ENCODE assay signal across 8 mouse cellular contexts in genomic region chr5:35679256-35680155, GRCm38 (mm10). TPM values are rescaled to one million over a fixed set of nuclear protein-coding genes. Genes with fewer than 3 reads are reported as not detected.
DNase-seq lines count a peak whose midpoint lies in the region; ATAC-seq and TF ChIP-seq lines count a peak whose summit lies in the region.

Gene Htra3 (minus strand): TSS chr5:35679782.

- peak within 1 kb of the TSS; percentile 51 for H3K9ac ChIP-seq in hindbrain, embryonic 14.5 days
- H3K9ac ChIP-seq in lung, embryonic 14.5 days = peak within 1 kb of the TSS; percentile 62

- H3K4me1 ChIP-seq in hindbrain, embryonic 14.5 days (replicated peaks; ENCODE audit: control insufficient read depth, insufficient read depth, low read length) = 0 out of 2 replicates have a peak, but pooled peaks cover 5% of the 10 kb centered on the region
- H3K4me1 ChIP-seq in lung, embryonic 14.5 days (ENCODE audit: insufficient read depth) = peaks cover 1% of the 10 kb centered on the region

- no peak for TF ChIP-seq CTCF in lung, embryonic 14.5 days (IDR thresholded peaks at IDR 0.05; ENCODE audit: low read depth)

- no peak within 1 kb of the TSS for H3K27ac ChIP-seq in hindbrain, embryonic 14.5 days
- H3K27ac ChIP-seq in lung, embryonic 14.5 days (ENCODE audit: low read depth) = no peak within 1 kb of the TSS

- peak; percentile 86 for ATAC-seq in frontal cortex, adult (ENCODE audit: low TSS enrichment)
- ATAC-seq in hindbrain, embryonic 14.5 days (ENCODE audit: low FRiP score) = no peak
- peak; percentile 31 for ATAC-seq in lung, embryonic 14.5 days (ENCODE audit: insufficient read depth)

- H3K27me3 ChIP-seq in hindbrain, embryonic 14.5 days (ENCODE audit: control insufficient read depth, insufficient read depth, low read length) = peaks cover 41% of the 10 kb centered on the region
- H3K27me3 ChIP-seq in lung, embryonic 14.5 days (ENCODE audit: insufficient read depth, low read length) = peaks cover 30% of the 10 kb centered on the region

- H3K36me3 ChIP-seq in hindbrain, embryonic 14.5 days (replicated peaks; ENCODE audit: control insufficient read depth, insufficient read depth) = no peaks in the 10 kb centered on the region
- H3K36me3 ChIP-seq in lung, embryonic 14.5 days (ENCODE audit: insufficient read depth) = no peaks in the 10 kb centered on the region

- H3K4me3 ChIP-seq in hindbrain, embryonic 14.5 days (replicated peaks; ENCODE audit: low read length) = peak within 1 kb of the TSS; percentile 37
- peak within 1 kb of the TSS; percentile 49 for H3K4me3 ChIP-seq in lung, embryonic 14.5 days (ENCODE audit: low read depth, low read length)

- H3K4me2 ChIP-seq in hindbrain, embryonic 14.5 days (replicated peaks) = peak within 1 kb of the TSS; percentile 66
- H3K4me2 ChIP-seq in lung, embryonic 14.5 days = peak within 1 kb of the TSS; percentile 90

- 11% methylated on average over 41 of the region's 42 CpGs for WGBS in hindbrain, embryonic 14.5 days
- whole genome bisulfite sequencing in lung, embryonic 14.5 days = 10% methylated on average over 39 of the region's 42 CpGs

- DNase-seq in frontal cortex, postnatal 36 days (ENCODE audit: low spot score in 2 of 2) = no peak
- DNase-seq in adrenal gland, adult 2 months = peak; percentile 68
- peak; percentile 72 for DNase-seq in gastrocnemius, postnatal 10 days
- DNase-seq in hindbrain, embryonic 14.5 days (ENCODE audit: low spot score) = no peak
- DNase-seq in lung, embryonic 14.5 days = peak; percentile 49
- peak; percentile 27 for DNase-seq in telencephalon, adult 2 months (ENCODE audit: low read depth, low spot score)
- DNase-seq in frontal cortex, postnatal 25 days (ENCODE audit: low spot score in 2 of 2) = no peak

- no peaks in the 10 kb centered on the region for H3K9me3 ChIP-seq in hindbrain, embryonic 14.5 days (ENCODE audit: control insufficient read depth, low read length)
- H3K9me3 ChIP-seq in lung, embryonic 14.5 days (ENCODE audit: low read depth, low read length) = no peaks in the 10 kb centered on the region

RNA-seq across cellular contexts. Expression of gene Htra3, which starts in this region (rescaled TPM):
- total RNA-seq in adrenal gland, adult 2 months (2021) = 10 to 100 TPM; 23.8 to 58.0 TPM
- polyA plus RNA-seq in adrenal gland, adult 2 months (2012; rRNA removed) = 162 and 311 TPM in 2 replicates
- total RNA-seq in gastrocnemius, postnatal 10 days (2021) = 10 to 100 TPM; 48.0 to 61.7 TPM
- 17.2 and 18.1 TPM in 2 replicates for polyA plus RNA-seq in hindbrain, embryonic 14.5 days (2014; fragmentation: Nextera tagmentation; extraction: Ambion mirVana)
- 19.6 and 21.9 TPM in 2 replicates for polyA plus RNA-seq in lung, embryonic 14.5 days (2014; fragmentation: Nextera tagmentation; extraction: Ambion mirVana)

Comparison
In these comparisons a context has a peak if more than half of its experiments do, and no peak if none do; other contexts are left out.
1. DNase-seq: peak in adrenal gland, adult 2 months (single experiment), gastrocnemius, postnatal 10 days (single experiment), lung, embryonic 14.5 days (single experiment) and telencephalon, adult 2 months (single experiment); none in frontal cortex, postnatal 36 days (0 of 2), hindbrain, embryonic 14.5 days (single experiment) and frontal cortex, postnatal 25 days (0 of 2).